Mouse (Mus musculus) heart, embryonic 16.5 days (tissue): Measurements from ENCODE around the gene Zbtb25. TPM values are rescaled to one million over a fixed set of nuclear protein-coding genes. Genes with fewer than 3 reads are reported as not detected.

ENCODE experiments used
- ATAC-seq: fragments of 200-750 bp; cut with Nextera tagmentation; replicated peaks from 2 replicates; pipeline ENCODE4 v1.8.0; 2017; ENCODE audit warnings: moderate number of reproducible peaks; ENCODE audit not compliant: insufficient read depth, low FRiP score; ENCODE audit errors: extremely low read depth
- H3K27ac ChIP-seq: fragments of 300-500 bp; sonication (generic); 2 replicates; pipeline ENCODE4 v1.5.1; 2014; ENCODE audit warnings: mild to moderate bottlenecking, low read length, control low read depth, moderate library complexity
- H3K27me3 ChIP-seq: fragments of 300-500 bp; sonication (generic); 2 replicates; pipeline ENCODE4 v1.6.1; 2014; ENCODE audit warnings: low read length, mixed read lengths; ENCODE audit not compliant: control insufficient read depth, insufficient read depth
- H3K36me3 ChIP-seq: fragments of 300-500 bp; sonication (generic); 2 replicates; pipeline ENCODE4 v1.6.1; 2014; ENCODE audit not compliant: control insufficient read depth, insufficient read depth
- H3K4me1 ChIP-seq: fragments of 300-500 bp; sonication (generic); 2 replicates; pipeline ENCODE4 v1.6.1; 2014; ENCODE audit warnings: low read length, mixed read lengths; ENCODE audit not compliant: control insufficient read depth, insufficient read depth
- H3K4me2 ChIP-seq: fragments of 300-500 bp; sonication (generic); 2 replicates; pipeline ENCODE4 v1.6.1; 2014; ENCODE audit warnings: low read depth, mild to moderate bottlenecking, control low read depth, low read length
- H3K4me3 ChIP-seq: fragments of 300-500 bp; sonication (generic); 2 replicates; pipeline ENCODE4 v1.5.1; 2014; ENCODE audit warnings: mild to moderate bottlenecking, control low read depth, low read length
- H3K9ac ChIP-seq: fragments of 300-500 bp; sonication (generic); 2 replicates; pipeline ENCODE4 v1.6.1; 2014; ENCODE audit warnings: low read length, control low read depth
- H3K9me3 ChIP-seq: fragments of 300-500 bp; sonication (generic); replicated peaks from 2 replicates; pipeline ENCODE4 v1.6.1; 2016; ENCODE audit warnings: low read length; ENCODE audit not compliant: control insufficient read depth
- WGBS: fragments of 180-500 bp; shearing (Covaris S2); extraction: QIAGEN DNeasy Blood & Tissue Kit; methylation state at CpG from one replicate; pipeline ENCODE4 v1.1.7; 2014; 5-methylcytosine and 5-hydroxymethylcytosine counted together
- polyA plus RNA-seq: library from polyadenylated mRNA; unstranded; fragments of >200 nt; fragmentation: Nextera tagmentation; extraction: Ambion mirVana; gene quantifications from 2 replicates; pipeline ENCODE4 v1.2.1, GENCODE M21; 2015

The Zbtb25 gene
- polyA plus RNA-seq, 1 experiment from 2014 or later, result 13.3 TPM

GRCm38 (mm10) chr12:76404836-76405182 is 35.4 kb upstream of the Zbtb25 start:
- peaks cover 18% of the 10 kb centered on the region for H3K27me3 ChIP-seq
- H3K4me1 ChIP-seq, result peaks cover 22% of the 10 kb centered on the region
- no peak for ATAC-seq
- H3K4me3 ChIP-seq, result peak overlapping the region; percentile 89
- H3K9ac ChIP-seq, result no peak overlapping the region
- H3K9me3 ChIP-seq, result no peaks in the 10 kb centered on the region
- 9% methylated on average over 20 of the region's 20 CpGs for WGBS
- H3K36me3 ChIP-seq, result no peaks in the 10 kb centered on the region
- H3K27ac ChIP-seq, result no peak overlapping the region
- peak overlapping the region; percentile 73 for H3K4me2 ChIP-seq

DNA sequence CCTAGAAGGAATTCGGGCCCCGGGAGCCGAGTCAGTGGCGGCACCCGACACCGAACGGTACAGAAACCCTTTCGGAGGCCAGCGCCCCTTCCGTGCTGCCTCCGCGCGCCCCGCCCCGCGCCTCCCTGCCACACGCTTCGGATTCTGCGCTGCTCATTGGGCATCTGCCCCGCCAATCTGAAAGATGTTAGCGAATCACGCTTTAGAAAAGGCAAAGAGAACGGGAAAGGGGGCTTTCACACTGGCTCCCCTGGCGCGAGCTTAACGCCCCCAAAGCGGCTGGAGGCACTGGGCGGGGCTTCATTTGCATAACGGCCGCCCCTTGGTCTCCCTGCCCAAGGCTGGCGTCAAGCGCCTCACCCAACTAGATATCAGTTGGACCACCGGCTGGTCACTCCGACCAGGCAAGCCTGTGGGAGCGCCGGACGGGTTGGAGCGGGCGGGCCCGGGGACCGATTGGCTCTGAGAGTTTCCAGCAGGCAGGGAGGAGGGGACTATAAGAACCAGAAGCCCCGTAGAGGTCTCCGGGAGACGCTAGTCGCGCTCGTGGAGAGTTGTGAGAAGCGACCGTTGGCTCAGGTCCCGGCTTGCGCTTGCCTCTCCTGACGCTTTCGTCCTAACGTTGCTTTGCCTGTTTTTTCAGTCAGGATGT is 34.6 kb upstream of the Zbtb25 start, which contains the start of gene Hspa2:
TSS of gene Hspa2 (plus strand) at position 291 of the 652 bp plus-strand sequence.
- under 1% methylated on average over 54 of the region's 54 CpGs for WGBS
- ATAC-seq, result peak; percentile 96

GRCm38 (mm10) chr12:76402991-76403885 is 33.8 kb upstream of the Zbtb25 start:
- under 1% methylated on average over 54 of the region's 54 CpGs for WGBS
- Histone ChIP-seq H3K4me1 (peaks cover 22% of the 10 kb centered on the region), H3K9ac (peak overlapping the region; percentile 90), H3K36me3 (no peaks in the 10 kb centered on the region), H3K9me3 (no peaks in the 10 kb centered on the region), H3K4me2 (peak overlapping the region; percentile 73), H3K27ac (peak overlapping the region; percentile 99), H3K4me3 (peak overlapping the region; percentile 89), H3K27me3 (peaks cover 18% of the 10 kb centered on the region)
- peak; percentile 88 for ATAC-seq

More for the DNA sequence above, 34.6 kb upstream of the Zbtb25 start, which contains the start of gene Hspa2:
- Histone ChIP-seq H3K27ac (peak within 1 kb of the TSS; percentile 99), H3K27me3 (peaks cover 18% of the 10 kb centered on the region), H3K4me2 (peak within 1 kb of the TSS; percentile 73), H3K9me3 (no peaks in the 10 kb centered on the region), H3K4me1 (peaks cover 22% of the 10 kb centered on the region), H3K36me3 (no peaks in the 10 kb centered on the region), H3K4me3 (peak within 1 kb of the TSS; percentile 89), H3K9ac (peak within 1 kb of the TSS; percentile 90)

GRCm38 (mm10) chr12:76401674-76402073 is 32.3 kb upstream of the Zbtb25 start:
- peaks cover 13% of the 10 kb centered on the region for H3K27me3 ChIP-seq
- 55% methylated on average over 3 of the region's 3 CpGs for WGBS
- H3K4me2 ChIP-seq, result no peak overlapping the region
- H3K9ac ChIP-seq, result no peak overlapping the region
- H3K4me3 ChIP-seq, result no peak overlapping the region
- H3K4me1 ChIP-seq, result peaks cover 22% of the 10 kb centered on the region
- no peaks in the 10 kb centered on the region for H3K36me3 ChIP-seq
- H3K9me3 ChIP-seq, result no peaks in the 10 kb centered on the region
- no peak overlapping the region for H3K27ac ChIP-seq
- no peak for ATAC-seq

DNA sequence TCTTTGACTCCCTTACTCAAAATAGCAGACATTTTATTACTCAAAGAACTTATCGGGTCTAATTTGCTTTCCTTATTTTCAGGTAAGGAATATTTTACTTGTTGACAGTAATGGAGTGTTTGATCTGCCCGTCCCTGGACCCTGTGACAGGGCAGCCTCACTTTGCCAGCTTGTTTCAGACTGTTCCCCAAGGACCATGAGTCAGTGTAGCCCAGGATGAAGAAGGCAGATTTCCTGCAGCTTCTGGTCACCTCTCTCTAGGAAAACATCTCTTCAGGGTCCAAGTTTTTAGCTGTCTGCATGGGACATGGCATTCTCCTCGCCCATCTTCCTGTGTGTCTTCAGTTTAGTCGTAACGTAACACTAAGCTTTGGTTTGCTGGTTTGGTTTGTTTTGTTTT is 27.9 kb upstream of the Zbtb25 start:
- Histone ChIP-seq H3K9ac (no peak overlapping the region), H3K9me3 (no peaks in the 10 kb centered on the region), H3K4me2 (no peak overlapping the region), H3K27me3 (no peaks in the 10 kb centered on the region), H3K36me3 (no peaks in the 10 kb centered on the region), H3K4me1 (no peaks in the 10 kb centered on the region), H3K4me3 (no peak overlapping the region), H3K27ac (no peak overlapping the region)
- no peak for ATAC-seq
- WGBS, result 85% methylated on average over 5 of the region's 5 CpGs

DNA sequence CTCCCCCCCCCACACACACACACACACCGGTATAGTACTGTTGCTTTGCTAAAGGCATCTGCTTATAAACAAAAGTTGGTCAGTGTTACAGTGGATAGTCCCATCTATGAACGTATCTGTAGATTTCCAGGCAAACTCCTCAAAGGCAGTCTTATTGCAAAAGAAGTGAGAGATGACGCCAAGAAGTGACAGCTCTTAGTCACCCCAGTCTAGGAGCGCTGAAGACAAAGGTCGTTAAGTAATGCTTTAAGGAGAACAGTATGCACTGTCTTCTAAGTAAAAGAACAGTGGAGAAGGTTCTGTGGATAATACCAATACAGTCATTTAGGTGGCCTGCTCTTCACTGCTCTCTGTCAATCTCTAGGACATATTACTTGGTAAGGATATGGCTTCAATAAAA is 23.6 kb upstream of the Zbtb25 start:
- Histone ChIP-seq H3K4me1 (no peaks in the 10 kb centered on the region), H3K4me3 (no peak overlapping the region), H3K27me3 (no peaks in the 10 kb centered on the region), H3K27ac (no peak overlapping the region), H3K9ac (no peak overlapping the region), H3K4me2 (no peak overlapping the region), H3K9me3 (no peaks in the 10 kb centered on the region), H3K36me3 (no peaks in the 10 kb centered on the region)
- no peak for ATAC-seq
- WGBS, result 75% methylated on average over 5 of the region's 5 CpGs

GRCm38 (mm10) chr12:76391595-76392271 is 22.3 kb upstream of the Zbtb25 start:
- peaks cover 4% of the 10 kb centered on the region; the same call in 1 of the 2 replicates for H3K36me3 ChIP-seq
- no peak overlapping the region for H3K27ac ChIP-seq
- no peak overlapping the region for H3K4me2 ChIP-seq
- no peak overlapping the region for H3K9ac ChIP-seq
- H3K4me3 ChIP-seq, result no peak overlapping the region
- no peaks in the 10 kb centered on the region for H3K9me3 ChIP-seq
- no peak for ATAC-seq
- no peaks in the 10 kb centered on the region for H3K4me1 ChIP-seq
- no peaks in the 10 kb centered on the region for H3K27me3 ChIP-seq
- 68% methylated on average over 3 of the region's 3 CpGs for WGBS

DNA sequence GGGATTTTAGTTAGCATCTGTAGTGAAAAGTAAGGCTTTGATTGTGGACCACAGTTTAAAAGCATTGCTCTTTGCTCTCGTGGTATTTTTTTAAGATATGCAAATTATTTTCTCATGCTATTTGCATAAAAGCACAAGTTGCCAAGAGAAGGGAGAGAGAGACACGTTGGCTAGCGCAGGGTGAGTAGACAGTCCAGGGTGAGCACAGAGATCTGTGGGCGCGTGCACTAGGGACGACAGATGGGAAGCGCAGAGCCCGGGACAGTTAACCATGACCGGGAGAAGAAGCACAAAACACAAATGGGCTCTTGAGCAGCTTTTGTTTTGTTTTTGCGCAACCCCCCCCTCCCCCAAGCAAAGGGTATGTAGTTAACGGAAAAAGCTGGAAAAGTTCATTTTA is 19.4 kb upstream of the Zbtb25 start:
- 88% methylated on average over 11 of the region's 11 CpGs for WGBS
- Histone ChIP-seq H3K9ac (no peak overlapping the region), H3K4me3 (no peak overlapping the region), H3K27me3 (no peaks in the 10 kb centered on the region), H3K4me2 (no peak overlapping the region), H3K9me3 (no peaks in the 10 kb centered on the region), H3K4me1 (no peaks in the 10 kb centered on the region; the same call in 1 of the 2 replicates), H3K36me3 (peaks cover 20% of the 10 kb centered on the region), H3K27ac (no peak overlapping the region)
- no peak for ATAC-seq
